Mouse (Mus musculus) lung, postnatal 0 days (tissue): Measurements from ENCODE around the gene Abtb2.
"Not testable (repeated sequence)": the region's sequence is repeated elsewhere in the genome, so short reads cannot be mapped to it uniquely, and the experiment has no call there.

Source experiments
- CTCF ChIP-seq: IDR thresholded peaks from 2 replicates; pipeline ENCODE4 v1.5.1; 2016; ENCODE audit warnings: antibody characterized with exemption, mild to moderate bottlenecking
- EP300 ChIP-seq: IDR thresholded peaks from 2 replicates; pipeline ENCODE4 v1.6.1; 2016; ENCODE audit warnings: antibody characterized with exemption, mild to moderate bottlenecking, control low read depth

DNA sequence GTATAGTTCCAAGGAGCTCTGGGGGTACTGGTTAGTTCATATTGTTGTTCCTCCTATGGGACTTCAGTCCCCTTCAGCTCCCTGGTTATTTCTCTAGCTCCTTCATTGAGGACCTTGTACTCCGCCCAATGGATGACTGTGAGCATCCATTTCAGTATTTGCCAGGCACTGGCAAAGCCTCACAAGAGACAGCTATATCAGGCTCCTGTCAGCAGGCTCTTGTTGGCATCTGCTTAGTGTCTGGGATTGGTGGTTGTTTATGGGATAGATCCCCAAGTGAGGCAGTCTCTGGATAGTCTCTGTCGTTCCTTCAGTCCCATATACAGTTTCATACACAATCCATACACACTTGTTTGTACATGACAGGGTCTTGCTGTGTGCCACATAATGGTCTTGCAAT lies 15.8 kb upstream of the Abtb2 start:
- TF ChIP-seq EP300, CTCF: not testable (repeated sequence)
